Mouse (Mus musculus) midbrain, embryonic 14.5 days (tissue): ENCODE data around the gene Prph. TPM values are rescaled to one million over a fixed set of nuclear protein-coding genes. Genes with fewer than 3 reads are reported as not detected.

Experiments used
- ATAC-seq: fragments of 200-750 bp; cut with Nextera tagmentation; 2 replicates; pipeline ENCODE4 v1.8.0; 2017; ENCODE audit warnings: moderate number of reproducible peaks, moderate library complexity; ENCODE audit not compliant: low FRiP score, low TSS enrichment
- DNase-seq: peaks from one replicate; pipeline ENCODE4 v3.0.0-alpha.2; 2015
- H3K27ac ChIP-seq: fragments of 300-500 bp; sonication (generic); replicated peaks from 2 replicates; pipeline ENCODE4 v1.5.1; 2014; ENCODE audit warnings: mild to moderate bottlenecking, low read depth, low read length, moderate library complexity
- H3K27me3 ChIP-seq: fragments of 300-500 bp; sonication (generic); 2 replicates; pipeline ENCODE4 v1.6.1; 2014; ENCODE audit warnings: low read length, control low read depth, mixed read lengths; ENCODE audit not compliant: control insufficient read depth, insufficient read depth
- H3K36me3 ChIP-seq: fragments of 300-500 bp; sonication (generic); 2 replicates; pipeline ENCODE4 v1.6.1; 2014; ENCODE audit warnings: low read length, control low read depth; ENCODE audit not compliant: control insufficient read depth, insufficient read depth
- H3K4me1 ChIP-seq: fragments of 300-500 bp; sonication (generic); 2 replicates; pipeline ENCODE4 v1.6.1; 2014; ENCODE audit warnings: mild to moderate bottlenecking, antibody characterized with exemption, low read length, control low read depth; ENCODE audit not compliant: control insufficient read depth, insufficient read depth
- H3K4me2 ChIP-seq: fragments of 300-500 bp; sonication (generic); 2 replicates; pipeline ENCODE4 v1.6.1; 2014; ENCODE audit warnings: mild to moderate bottlenecking, low read length, moderate library complexity
- H3K4me3 ChIP-seq: fragments of 300-500 bp; sonication (generic); replicated peaks from 2 replicates; pipeline ENCODE4 v1.5.1; 2014; ENCODE audit warnings: low read depth, low read length
- H3K9ac ChIP-seq: fragments of 300-500 bp; sonication (generic); replicated peaks from 2 replicates; pipeline ENCODE4 v1.6.1; 2014; ENCODE audit warnings: mild to moderate bottlenecking, low read length, moderate library complexity
- H3K9me3 ChIP-seq: fragments of 300-500 bp; sonication (generic); 2 replicates; pipeline ENCODE4 v1.6.1; 2016; ENCODE audit warnings: low read length, control low read depth, mixed read lengths; ENCODE audit not compliant: control insufficient read depth
- WGBS: fragments of 180-500 bp; shearing (Covaris S2); extraction: QIAGEN DNeasy Blood & Tissue Kit; methylation state at CpG from one replicate; pipeline ENCODE4 v1.1.7; 2014; 5-methylcytosine and 5-hydroxymethylcytosine counted together
- polyA plus RNA-seq: library from polyadenylated mRNA; unstranded; fragments of >200 nt; fragmentation: Nextera tagmentation; extraction: Ambion mirVana; gene quantifications from 2 replicates; pipeline ENCODE4 v1.2.1, GENCODE M21; 2014

The Prph gene
- polyA plus RNA-seq, 1 experiment from 2014 or later, result 11.7 TPM

- Histone ChIP-seq H3K4me3 (peak overlapping the region; percentile 33), H3K36me3 (no peaks in the 10 kb centered on the region), H3K4me2 (peak overlapping the region; percentile 59), H3K9me3 (no peaks in the 10 kb centered on the region), H3K4me1 (peaks cover 16% of the 10 kb centered on the region), H3K27ac (no peak overlapping the region), H3K9ac (no peak overlapping the region), H3K27me3 (peaks cover 4% of the 10 kb centered on the region; the same call in 1 of the 2 replicates)
- WGBS, result 17% methylated on average over 26 of the region's 26 CpGs
- ATAC-seq (no peak), DNase-seq (no peak)
Measured at GRCm38 (mm10) chr15:99030585-99031387, 24.2 kb upstream of the Prph start.

- ATAC-seq, result no peak
- Histone ChIP-seq H3K27me3 (peaks cover 4% of the 10 kb centered on the region; the same call in 1 of the 2 replicates), H3K27ac (no peak overlapping the region), H3K4me1 (peaks cover 16% of the 10 kb centered on the region), H3K9me3 (no peaks in the 10 kb centered on the region), H3K4me2 (peak overlapping the region; percentile 59; the same call in 1 of the 2 replicates), H3K9ac (no peak overlapping the region), H3K36me3 (no peaks in the 10 kb centered on the region), H3K4me3 (no peak overlapping the region)
- 84% methylated on average over 4 of the region's 4 CpGs for WGBS
- no peak for DNase-seq
Measured at GRCm38 (mm10) chr15:99031388-99031675, 23.6 kb upstream of the Prph start.

GRCm38 (mm10) chr15:99032041-99032725 is 22.8 kb upstream of the Prph start:
- Histone ChIP-seq H3K9me3 (no peaks in the 10 kb centered on the region), H3K27me3 (peaks cover 4% of the 10 kb centered on the region; the same call in 1 of the 2 replicates), H3K4me2 (peak overlapping the region; percentile 4; the same call in 1 of the 2 replicates), H3K9ac (no peak overlapping the region), H3K4me3 (no peak overlapping the region), H3K27ac (no peak overlapping the region), H3K4me1 (peaks cover 16% of the 10 kb centered on the region), H3K36me3 (no peaks in the 10 kb centered on the region)
- no peak for DNase-seq
- 76% methylated on average over 9 of the region's 9 CpGs for WGBS
- ATAC-seq, result no peak

- Histone ChIP-seq H3K9me3 (no peaks in the 10 kb centered on the region), H3K27ac (no peak overlapping the region), H3K36me3 (no peaks in the 10 kb centered on the region), H3K4me1 (peaks cover 16% of the 10 kb centered on the region), H3K4me2 (no peak overlapping the region), H3K9ac (no peak overlapping the region), H3K27me3 (peaks cover 4% of the 10 kb centered on the region; the same call in 1 of the 2 replicates), H3K4me3 (no peak overlapping the region)
- 88% methylated on average over 7 of the region's 7 CpGs for WGBS
- ATAC-seq (no peak), DNase-seq (no peak)
Measured at GRCm38 (mm10) chr15:99032726-99033250, 22.2 kb upstream of the Prph start.

GRCm38 (mm10) chr15:99033498-99034270 is 21.3 kb upstream of the Prph start:
- H3K36me3 ChIP-seq, result no peaks in the 10 kb centered on the region
- ATAC-seq (no peak), DNase-seq (no peak)
- peaks cover 16% of the 10 kb centered on the region for H3K4me1 ChIP-seq
- WGBS, result 94% methylated on average over 7 of the region's 7 CpGs
- H3K9ac ChIP-seq, result no peak overlapping the region
- no peak overlapping the region for H3K4me2 ChIP-seq
- H3K27me3 ChIP-seq, result peaks cover under 1% of the 10 kb centered on the region; the same call in 1 of the 2 replicates
- no peak overlapping the region for H3K4me3 ChIP-seq
- no peak overlapping the region for H3K27ac ChIP-seq
- H3K9me3 ChIP-seq, result no peaks in the 10 kb centered on the region

- Histone ChIP-seq H3K4me1 (0 out of 2 replicates have a peak, but pooled peaks cover 3% of the 10 kb centered on the region), H3K27ac (no peak overlapping the region), H3K27me3 (no peaks in the 10 kb centered on the region), H3K4me3 (no peak overlapping the region), H3K9ac (no peak overlapping the region; the same call in 1 of the 2 replicates), H3K36me3 (no peaks in the 10 kb centered on the region), H3K4me2 (no peak overlapping the region), H3K9me3 (no peaks in the 10 kb centered on the region)
- ATAC-seq (no peak), DNase-seq (no peak)
- 91% methylated on average over 4 of the region's 4 CpGs for WGBS
Measured at GRCm38 (mm10) chr15:99035431-99035830, 19.5 kb upstream of the Prph start.

- Histone ChIP-seq H3K4me1 (peaks cover 4% of the 10 kb centered on the region; the same call in 1 of the 2 replicates), H3K9me3 (no peaks in the 10 kb centered on the region), H3K9ac (no peak overlapping the region), H3K36me3 (no peaks in the 10 kb centered on the region), H3K27me3 (no peaks in the 10 kb centered on the region), H3K4me3 (no peak overlapping the region), H3K27ac (no peak overlapping the region), H3K4me2 (no peak overlapping the region)
- ATAC-seq (no peak), DNase-seq (no peak)
- WGBS, result 86% methylated on average over 8 of the region's 8 CpGs
Measured at GRCm38 (mm10) chr15:99036249-99036905, 18.6 kb upstream of the Prph start.

- Histone ChIP-seq H3K27ac (no peak overlapping the region), H3K9me3 (no peaks in the 10 kb centered on the region), H3K9ac (no peak overlapping the region), H3K4me2 (no peak overlapping the region), H3K27me3 (no peaks in the 10 kb centered on the region), H3K36me3 (no peaks in the 10 kb centered on the region), H3K4me1 (peaks cover 4% of the 10 kb centered on the region; the same call in 1 of the 2 replicates), H3K4me3 (no peak overlapping the region)
- DNase-seq (no peak), ATAC-seq (no peak)
- WGBS, result 89% methylated on average over 1 of the region's 1 CpGs
Measured at GRCm38 (mm10) chr15:99038025-99038424, 16.9 kb upstream of the Prph start.
